Mouse (Mus musculus): ENCODE results near the gene Lrp2. TPM values are rescaled to one million over a fixed set of nuclear protein-coding genes. Genes with fewer than 3 reads are reported as not detected.

The Lrp2 gene
- total and polyA plus RNA-seq, 2 experiments: 0.04 to 0.09 TPM

- Histone ChIP-seq H3K9ac (ENCODE audit: low read depth, low read length) (no peak overlapping the region), H3K27ac (replicated peaks; ENCODE audit: insufficient read depth, low read depth, low read length) (no peak overlapping the region), H3K79me2 (ENCODE audit: control insufficient read depth, insufficient read depth, low read length) (no peaks in the 10 kb centered on the region), H3K4me3 (ENCODE audit: insufficient read depth, low read depth, low read length) (no peak overlapping the region), H3K4me1 (ENCODE audit: control insufficient read depth, insufficient read depth, low read length) (no peaks in the 10 kb centered on the region), H3K27me3 (ENCODE audit: control insufficient read depth, insufficient read depth, low read length) (no peaks in the 10 kb centered on the region), H3K36me3 (ENCODE audit: control insufficient read depth, insufficient read depth, low read length) (no peaks in the 10 kb centered on the region)
- TF ChIP-seq CTCF (IDR thresholded peaks at IDR 0.05; ENCODE audit: low read depth, low read length) (no peak), POLR2A (IDR thresholded peaks at IDR 0.05; ENCODE audit: extremely low read depth, insufficient read depth, low read length) (no peak)
- no peak for DNase-seq (ENCODE audit: extremely low read depth, low read depth, low spot score)
- WGBS: 86% methylated on average over 7 of the region's 7 CpGs
Observed at GRCm38 (mm10) chr2:69603726-69604393, 18.0 kb upstream of the Lrp2 start.

GRCm38 (mm10) chr2:69593168-69593567 is 7.3 kb upstream of the Lrp2 start:
- no peaks in the 10 kb centered on the region for H3K4me1 ChIP-seq (ENCODE audit: control insufficient read depth, insufficient read depth, low read length)
- no peak for DNase-seq (ENCODE audit: extremely low read depth, low read depth, low spot score)
- no peak overlapping the region for H3K27ac ChIP-seq (replicated peaks; ENCODE audit: insufficient read depth, low read depth, low read length)
- TF ChIP-seq CTCF (IDR thresholded peaks at IDR 0.05; ENCODE audit: low read depth, low read length): no peak
- TF ChIP-seq POLR2A (IDR thresholded peaks at IDR 0.05; ENCODE audit: extremely low read depth, insufficient read depth, low read length): no peak
- no peak overlapping the region for H3K4me3 ChIP-seq (ENCODE audit: insufficient read depth, low read depth, low read length)
- no peaks in the 10 kb centered on the region for H3K79me2 ChIP-seq (ENCODE audit: control insufficient read depth, insufficient read depth, low read length)
- WGBS: 35% methylated on average over 2 of the region's 2 CpGs
- H3K27me3 ChIP-seq (ENCODE audit: control insufficient read depth, insufficient read depth, low read length): 0 out of 2 replicates have a peak, but pooled peaks cover 2% of the 10 kb centered on the region
- no peak overlapping the region for H3K9ac ChIP-seq (ENCODE audit: low read depth, low read length)
- no peaks in the 10 kb centered on the region for H3K36me3 ChIP-seq (ENCODE audit: control insufficient read depth, insufficient read depth, low read length)

DNA sequence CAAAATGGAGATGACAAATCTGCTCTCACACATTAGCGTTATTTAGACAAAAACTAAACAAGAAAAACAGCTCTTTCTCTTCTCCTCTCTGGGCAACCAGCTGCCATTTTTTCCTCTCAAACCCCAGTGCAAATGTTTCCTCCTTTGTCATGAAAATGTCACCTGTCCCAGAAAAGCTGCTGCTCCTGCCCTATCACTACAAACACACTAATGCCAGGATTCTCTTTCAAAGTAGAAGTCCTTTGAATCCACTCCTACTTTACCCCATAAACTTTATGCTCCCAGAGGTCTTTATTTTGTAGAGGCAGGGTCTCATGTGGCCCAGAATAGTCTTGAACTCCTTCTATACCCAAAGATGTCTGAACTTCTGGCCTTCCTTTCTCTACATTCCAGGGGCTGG is 6.7 kb upstream of the Lrp2 start:
- Histone ChIP-seq H3K36me3 (ENCODE audit: control insufficient read depth, insufficient read depth, low read length) (no peaks in the 10 kb centered on the region), H3K79me2 (ENCODE audit: control insufficient read depth, insufficient read depth, low read length) (no peaks in the 10 kb centered on the region), H3K4me1 (ENCODE audit: control insufficient read depth, insufficient read depth, low read length) (no peaks in the 10 kb centered on the region), H3K4me3 (ENCODE audit: insufficient read depth, low read depth, low read length) (no peak overlapping the region), H3K9ac (ENCODE audit: low read depth, low read length) (no peak overlapping the region), H3K27me3 (ENCODE audit: control insufficient read depth, insufficient read depth, low read length) (peaks cover 5% of the 10 kb centered on the region; the same call in 1 of the 2 replicates), H3K27ac (replicated peaks; ENCODE audit: insufficient read depth, low read depth, low read length) (no peak overlapping the region)
- no peak for DNase-seq (ENCODE audit: extremely low read depth, low read depth, low spot score)
- WGBS: 77% methylated on average over 1 of the region's 1 CpGs
- TF ChIP-seq POLR2A (IDR thresholded peaks at IDR 0.05; ENCODE audit: extremely low read depth, insufficient read depth, low read length): no peak
- no peak for TF ChIP-seq CTCF (IDR thresholded peaks at IDR 0.05; ENCODE audit: low read depth, low read length)

- H3K79me2 ChIP-seq (ENCODE audit: control insufficient read depth, insufficient read depth, low read length): no peaks in the 10 kb centered on the region
- H3K9ac ChIP-seq (ENCODE audit: low read depth, low read length): no peak overlapping the region
- H3K4me3 ChIP-seq (ENCODE audit: insufficient read depth, low read depth, low read length): no peak overlapping the region
- no peak for DNase-seq (ENCODE audit: extremely low read depth, low read depth, low spot score)
- WGBS: 78% methylated on average over 7 of the region's 7 CpGs
- TF ChIP-seq POLR2A (IDR thresholded peaks at IDR 0.05; ENCODE audit: extremely low read depth, insufficient read depth, low read length) (no peak), CTCF (IDR thresholded peaks at IDR 0.05; ENCODE audit: low read depth, low read length) (no peak)
- H3K36me3 ChIP-seq (ENCODE audit: control insufficient read depth, insufficient read depth, low read length): no peaks in the 10 kb centered on the region
- no peaks in the 10 kb centered on the region; the same call in 1 of the 2 replicates for H3K4me1 ChIP-seq (ENCODE audit: control insufficient read depth, insufficient read depth, low read length)
- peaks cover 9% of the 10 kb centered on the region; the same call in 1 of the 2 replicates for H3K27me3 ChIP-seq (ENCODE audit: control insufficient read depth, insufficient read depth, low read length)
- H3K27ac ChIP-seq (replicated peaks; ENCODE audit: insufficient read depth, low read depth, low read length): no peak overlapping the region
Observed at GRCm38 (mm10) chr2:69591966-69592505, 6.2 kb upstream of the Lrp2 start.

DNA sequence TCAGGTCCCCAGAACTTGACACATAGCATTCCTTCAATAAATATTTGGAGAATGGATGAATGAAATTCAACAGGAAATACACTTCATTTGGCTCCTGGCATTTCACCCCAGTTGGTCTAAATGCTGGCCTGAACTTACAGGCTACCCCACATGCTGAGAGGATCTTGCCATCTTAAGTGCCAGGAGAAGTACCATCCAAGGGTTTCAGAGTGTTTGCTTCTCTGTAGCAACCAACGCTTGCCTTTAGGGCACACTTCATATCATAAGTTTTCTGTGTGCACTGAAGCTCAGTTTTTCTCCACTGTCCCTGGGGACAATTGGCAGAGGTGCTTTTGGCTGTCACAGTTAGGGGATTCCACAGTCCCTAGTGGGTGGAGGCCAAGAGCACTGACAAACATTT is 4.7 kb upstream of the Lrp2 start:
- 74% methylated on average over 1 of the region's 1 CpGs for WGBS
- H3K79me2 ChIP-seq (ENCODE audit: control insufficient read depth, insufficient read depth, low read length): no peaks in the 10 kb centered on the region
- H3K9ac ChIP-seq (ENCODE audit: low read depth, low read length): no peak overlapping the region
- H3K4me1 ChIP-seq (ENCODE audit: control insufficient read depth, insufficient read depth, low read length): no peaks in the 10 kb centered on the region; the same call in 1 of the 2 replicates
- H3K4me3 ChIP-seq (ENCODE audit: insufficient read depth, low read depth, low read length): no peak overlapping the region
- TF ChIP-seq CTCF (IDR thresholded peaks at IDR 0.05; ENCODE audit: low read depth, low read length) (no peak), POLR2A (IDR thresholded peaks at IDR 0.05; ENCODE audit: extremely low read depth, insufficient read depth, low read length) (no peak)
- no peak for DNase-seq (ENCODE audit: extremely low read depth, low read depth, low spot score)
- H3K27ac ChIP-seq (replicated peaks; ENCODE audit: insufficient read depth, low read depth, low read length): no peak overlapping the region
- no peaks in the 10 kb centered on the region for H3K36me3 ChIP-seq (ENCODE audit: control insufficient read depth, insufficient read depth, low read length)
- peaks cover 16% of the 10 kb centered on the region for H3K27me3 ChIP-seq (ENCODE audit: control insufficient read depth, insufficient read depth, low read length)

DNA sequence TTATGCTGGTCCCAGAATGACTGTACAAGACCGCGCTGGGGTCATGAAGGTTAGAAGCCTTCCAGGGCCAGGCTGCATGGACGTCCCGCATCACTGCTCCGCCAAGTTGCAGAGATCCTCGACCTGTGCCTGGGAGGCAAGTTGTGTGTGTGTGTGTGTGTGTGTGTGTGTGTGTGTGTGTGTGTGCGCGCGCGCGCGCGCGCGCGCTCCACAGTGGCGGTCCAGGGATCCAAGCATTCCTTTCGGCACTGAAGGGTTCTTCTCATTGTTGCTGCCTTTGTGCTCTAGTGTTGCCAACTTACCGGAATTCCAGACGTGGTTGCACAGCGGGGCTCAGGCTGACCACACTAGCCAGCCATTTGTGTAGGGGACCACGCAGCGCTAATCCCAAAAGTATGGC is 2.0 kb upstream of the Lrp2 start:
- no peaks in the 10 kb centered on the region for H3K36me3 ChIP-seq (ENCODE audit: control insufficient read depth, insufficient read depth, low read length)
- peaks cover 25% of the 10 kb centered on the region for H3K27me3 ChIP-seq (ENCODE audit: control insufficient read depth, insufficient read depth, low read length)
- 7% methylated on average over 23 of the region's 23 CpGs for WGBS
- no peak for TF ChIP-seq POLR2A (IDR thresholded peaks at IDR 0.05; ENCODE audit: extremely low read depth, insufficient read depth, low read length)
- no peak for TF ChIP-seq CTCF (IDR thresholded peaks at IDR 0.05; ENCODE audit: low read depth, low read length)
- no peak for DNase-seq (ENCODE audit: extremely low read depth, low read depth, low spot score)
- H3K27ac ChIP-seq (replicated peaks; ENCODE audit: insufficient read depth, low read depth, low read length): no peak overlapping the region
- no peaks in the 10 kb centered on the region for H3K79me2 ChIP-seq (ENCODE audit: control insufficient read depth, insufficient read depth, low read length)
- H3K9ac ChIP-seq (ENCODE audit: low read depth, low read length): no peak overlapping the region
- H3K4me3 ChIP-seq (ENCODE audit: insufficient read depth, low read depth, low read length): no peak overlapping the region
- no peaks in the 10 kb centered on the region; the same call in 1 of the 2 replicates for H3K4me1 ChIP-seq (ENCODE audit: control insufficient read depth, insufficient read depth, low read length)
